Mouse (Mus musculus): ENCODE measurements around the gene Spred3. TPM values are rescaled to one million over a fixed set of nuclear protein-coding genes. Genes with fewer than 3 reads are reported as not detected.
A peak's percentile ranks its signal among the peaks of the same experiment; 100 is the strongest.

Spred3 gene
- polyA plus RNA-seq, 1 experiment from 2014 or later: 4.4 TPM

DNA sequence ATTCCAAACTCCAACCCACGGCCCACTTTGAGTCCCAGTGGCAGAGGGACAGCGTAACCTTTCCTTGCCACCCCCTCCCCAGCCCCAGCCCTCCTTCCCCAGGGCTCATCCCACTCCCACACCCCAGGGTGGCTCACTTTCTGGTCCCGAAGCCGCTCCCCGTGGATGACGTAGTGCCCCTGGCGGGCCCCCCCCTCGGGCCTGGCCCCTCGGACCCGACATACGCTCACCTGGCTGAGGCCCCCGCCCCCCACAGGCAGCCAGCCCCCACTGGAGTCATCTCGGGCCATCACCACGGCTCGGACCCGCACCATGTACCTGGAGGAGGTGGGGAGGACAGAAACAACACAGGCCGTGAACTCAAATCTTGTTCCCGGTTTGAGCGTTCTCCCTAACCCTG, 2.6 kb downstream of the Spred3 start:
- H3K9me3 ChIP-seq: no peaks in the 10 kb centered on the region
- 17% methylated on average over 19 of the region's 19 CpGs for WGBS
- peak overlapping the region; percentile 71; the same call in 1 of the 2 replicates for H3K9ac ChIP-seq
- H3K36me3 ChIP-seq: peaks cover 7% of the 10 kb centered on the region; the same call in 1 of the 2 replicates
- peak overlapping the region; percentile 74; the same call in 1 of the 2 replicates for H3K4me3 ChIP-seq
- H3K4me2 ChIP-seq (replicated peaks): peak overlapping the region; percentile 86
- ATAC-seq (ENCODE audit: low FRiP score, low read depth): no peak
- peaks cover 34% of the 10 kb centered on the region for H3K27me3 ChIP-seq
- no peak overlapping the region for H3K27ac ChIP-seq
- H3K4me1 ChIP-seq: peaks cover 41% of the 10 kb centered on the region

DNA sequence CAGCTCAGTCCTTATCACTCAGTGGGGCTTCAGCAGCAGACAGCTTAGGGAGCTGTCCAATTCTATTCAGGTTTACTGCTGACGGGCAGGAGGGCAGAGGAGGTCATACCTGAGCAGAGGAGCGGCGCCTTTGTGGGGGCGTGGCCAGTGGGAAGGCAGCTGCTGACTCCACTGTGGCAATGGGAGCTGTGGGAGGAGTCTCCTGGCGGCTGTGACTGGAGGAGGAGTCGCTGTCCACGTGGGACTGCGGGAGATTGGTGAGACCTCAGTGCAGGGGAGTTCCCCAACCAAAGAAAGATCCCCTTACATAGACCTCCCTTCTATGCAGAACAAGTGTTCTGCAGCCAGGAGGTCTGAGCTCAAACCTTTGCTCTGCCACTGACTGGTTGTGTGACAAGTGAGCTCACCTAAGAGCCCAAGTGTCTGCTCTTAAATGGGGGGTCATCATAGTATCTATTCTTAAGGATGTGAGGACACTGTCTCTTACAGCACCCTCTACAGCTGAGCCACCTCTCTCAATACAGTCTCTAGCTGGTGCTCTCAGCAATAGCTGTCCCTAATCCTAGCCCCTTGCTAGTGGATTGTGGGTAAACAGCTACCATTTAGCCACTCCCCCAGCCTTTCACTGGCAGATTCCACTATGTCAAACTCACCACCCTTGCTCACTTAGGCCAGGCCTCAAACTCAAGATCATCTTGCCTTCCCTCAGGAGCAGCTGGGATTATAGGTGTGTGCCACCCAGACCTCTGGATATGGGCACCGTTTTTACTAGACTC, 7.3 kb downstream of the Spred3 start:
- Histone ChIP-seq H3K4me2 (replicated peaks) (0 out of 2 replicates have a peak overlapping the region, but pooled peaks have one; percentile 7), H3K4me3 (no peak overlapping the region), H3K36me3 (peaks cover 18% of the 10 kb centered on the region), H3K9ac (no peak overlapping the region), H3K9me3 (no peaks in the 10 kb centered on the region), H3K4me1 (peaks cover 4% of the 10 kb centered on the region), H3K27ac (no peak overlapping the region), H3K27me3 (peaks cover 35% of the 10 kb centered on the region)
- WGBS: 13% methylated on average over 9 of the region's 9 CpGs
- ATAC-seq (ENCODE audit: low FRiP score, low read depth): 0 out of 2 replicates have a peak, but pooled peaks have one; percentile 37

GRCm38 (mm10) chr7:29162294-29162693, 7.9 kb downstream of the Spred3 start:
- 0 out of 2 replicates have a peak overlapping the region, but pooled peaks have one; percentile 7 for H3K4me2 ChIP-seq (replicated peaks)
- WGBS: 76% methylated on average over 5 of the region's 5 CpGs
- ATAC-seq (ENCODE audit: low FRiP score, low read depth): no peak
- H3K4me3 ChIP-seq: no peak overlapping the region
- no peaks in the 10 kb centered on the region for H3K9me3 ChIP-seq
- H3K4me1 ChIP-seq: no peaks in the 10 kb centered on the region
- H3K27ac ChIP-seq: no peak overlapping the region
- H3K9ac ChIP-seq: no peak overlapping the region
- H3K27me3 ChIP-seq: peaks cover 35% of the 10 kb centered on the region
- H3K36me3 ChIP-seq: peaks cover 18% of the 10 kb centered on the region

GRCm38 (mm10) chr7:29158264-29158663, 11.9 kb downstream of the Spred3 start:
- H3K27ac ChIP-seq: no peak overlapping the region
- 0 out of 2 replicates have a peak, but pooled peaks cover 4% of the 10 kb centered on the region for H3K4me1 ChIP-seq
- ATAC-seq (ENCODE audit: low FRiP score, low read depth): no peak
- H3K36me3 ChIP-seq: peaks cover 18% of the 10 kb centered on the region
- H3K27me3 ChIP-seq: peaks cover 32% of the 10 kb centered on the region
- H3K4me3 ChIP-seq: no peak overlapping the region
- H3K9me3 ChIP-seq: no peaks in the 10 kb centered on the region
- no peak overlapping the region for H3K4me2 ChIP-seq (replicated peaks)
- no peak overlapping the region for H3K9ac ChIP-seq
- WGBS: 3% methylated on average over 5 of the region's 5 CpGs

DNA sequence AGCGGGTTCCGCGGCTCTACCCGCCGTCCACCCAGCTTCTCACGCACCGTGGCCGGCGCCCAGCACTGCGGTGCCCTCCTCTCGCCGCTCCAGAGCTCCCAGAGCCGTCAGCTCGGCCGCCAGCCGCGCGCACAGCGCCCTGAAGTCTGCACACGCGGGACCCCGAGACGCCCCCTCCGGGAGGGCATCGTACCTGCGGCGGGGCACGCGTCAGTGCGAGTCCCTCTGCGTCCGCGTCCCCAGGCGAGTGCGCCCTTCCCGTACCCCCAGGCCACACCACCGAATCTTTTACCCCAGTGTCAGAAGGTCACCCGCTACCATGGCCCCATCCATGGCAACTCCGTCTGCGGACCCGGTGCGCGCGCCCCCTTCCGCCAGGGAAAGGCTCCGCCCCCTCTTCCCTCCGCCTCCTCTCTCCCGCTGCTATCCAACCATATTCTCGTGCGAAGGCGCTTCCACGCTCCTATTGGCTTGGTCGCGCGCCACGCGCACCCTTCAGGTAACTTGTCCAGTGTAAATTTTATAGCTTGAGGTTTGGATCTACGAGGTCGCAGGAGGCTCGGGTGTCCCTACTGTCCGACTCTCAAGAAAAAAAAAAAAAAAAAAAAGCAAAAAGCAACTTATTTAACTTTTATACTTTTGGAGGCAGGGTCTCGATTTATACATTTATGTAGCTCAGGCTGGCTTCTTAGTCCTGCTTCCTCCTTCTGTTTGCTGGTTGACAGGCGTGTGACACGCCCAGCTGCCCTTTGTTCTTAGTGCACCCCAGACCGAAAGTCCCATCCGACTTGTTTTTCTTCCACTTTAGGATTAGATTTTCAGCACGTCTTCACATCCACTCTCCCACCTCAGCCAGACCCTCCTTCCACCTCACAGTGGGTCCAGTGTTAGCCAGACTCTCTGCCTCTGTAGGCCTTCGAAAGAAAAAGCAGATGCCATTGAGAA, 14.1 kb downstream of the Spred3 start, which contains the start of gene Fam98c:
TSS of gene Fam98c (minus strand) at position 397 of the 945 bp plus-strand sequence.
- Histone ChIP-seq H3K27ac (peak within 1 kb of the TSS; percentile 83), H3K4me3 (peak within 1 kb of the TSS; percentile 82), H3K9ac (peak within 1 kb of the TSS; percentile 85), H3K36me3 (peaks cover 6% of the 10 kb centered on the region), H3K4me1 (0 out of 2 replicates have a peak, but pooled peaks cover 4% of the 10 kb centered on the region), H3K27me3 (peaks cover 32% of the 10 kb centered on the region), H3K4me2 (replicated peaks) (peak within 1 kb of the TSS; percentile 97), H3K9me3 (no peaks in the 10 kb centered on the region)
- ATAC-seq (ENCODE audit: low FRiP score, low read depth): peak; percentile 79
- 3% methylated on average over 62 of the region's 68 CpGs for WGBS

- no peaks in the 10 kb centered on the region for H3K9me3 ChIP-seq
- H3K27me3 ChIP-seq: peaks cover 31% of the 10 kb centered on the region
- H3K4me1 ChIP-seq: 0 out of 2 replicates have a peak, but pooled peaks cover 4% of the 10 kb centered on the region
- peak overlapping the region; percentile 82 for H3K4me3 ChIP-seq
- WGBS: 7% methylated on average over 36 of the region's 37 CpGs
- peak overlapping the region; percentile 97 for H3K4me2 ChIP-seq (replicated peaks)
- peak; percentile 86 for ATAC-seq (ENCODE audit: low FRiP score, low read depth)
- H3K9ac ChIP-seq: peak overlapping the region; percentile 85
- peaks cover 4% of the 10 kb centered on the region for H3K36me3 ChIP-seq
- H3K27ac ChIP-seq: peak overlapping the region; percentile 83
Measured at GRCm38 (mm10) chr7:29155196-29155837, 14.9 kb downstream of the Spred3 start.

DNA sequence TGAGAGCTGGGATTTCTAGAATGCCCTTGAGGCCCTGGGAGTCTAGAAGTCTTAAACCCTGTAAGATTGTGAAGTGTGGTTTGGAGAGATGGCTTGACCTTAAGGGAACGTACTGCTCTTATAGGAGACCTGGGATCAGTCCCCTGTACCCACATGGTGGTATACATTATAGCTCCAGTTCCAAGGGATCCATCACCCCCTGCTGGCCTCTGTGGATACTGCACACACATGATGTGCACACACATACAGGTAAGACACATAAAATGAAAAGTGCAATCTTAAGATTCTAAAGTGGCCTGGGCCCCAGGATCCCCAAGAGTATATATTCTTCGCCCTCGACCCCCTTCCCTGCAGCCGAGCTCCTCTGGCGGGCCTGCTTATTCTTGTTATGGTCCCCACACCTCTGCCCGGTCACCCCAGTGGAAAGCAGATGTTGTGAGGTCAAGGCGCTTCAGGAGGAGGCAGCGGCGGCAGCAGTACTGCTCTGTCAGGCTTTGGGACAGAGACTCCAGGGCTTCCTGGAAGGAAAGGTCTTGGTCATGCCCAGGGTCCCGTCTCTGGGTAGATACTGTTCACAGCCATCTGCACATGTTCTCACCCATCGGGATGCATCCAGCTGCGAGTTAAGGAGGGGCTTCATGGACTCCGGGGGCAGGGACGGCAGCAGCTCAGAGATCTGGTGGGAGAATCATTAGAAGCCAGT, 16.0 kb downstream of the Spred3 start:
- 0 out of 2 replicates have a peak, but pooled peaks cover 4% of the 10 kb centered on the region for H3K4me1 ChIP-seq
- peaks cover 4% of the 10 kb centered on the region for H3K36me3 ChIP-seq
- peaks cover 20% of the 10 kb centered on the region for H3K27me3 ChIP-seq
- no peaks in the 10 kb centered on the region for H3K9me3 ChIP-seq
- WGBS: 96% methylated on average over 14 of the region's 14 CpGs
- H3K4me2 ChIP-seq (replicated peaks): no peak overlapping the region
- H3K9ac ChIP-seq: no peak overlapping the region
- H3K4me3 ChIP-seq: no peak overlapping the region
- H3K27ac ChIP-seq: no peak overlapping the region
- ATAC-seq (ENCODE audit: low FRiP score, low read depth): no peak

DNA sequence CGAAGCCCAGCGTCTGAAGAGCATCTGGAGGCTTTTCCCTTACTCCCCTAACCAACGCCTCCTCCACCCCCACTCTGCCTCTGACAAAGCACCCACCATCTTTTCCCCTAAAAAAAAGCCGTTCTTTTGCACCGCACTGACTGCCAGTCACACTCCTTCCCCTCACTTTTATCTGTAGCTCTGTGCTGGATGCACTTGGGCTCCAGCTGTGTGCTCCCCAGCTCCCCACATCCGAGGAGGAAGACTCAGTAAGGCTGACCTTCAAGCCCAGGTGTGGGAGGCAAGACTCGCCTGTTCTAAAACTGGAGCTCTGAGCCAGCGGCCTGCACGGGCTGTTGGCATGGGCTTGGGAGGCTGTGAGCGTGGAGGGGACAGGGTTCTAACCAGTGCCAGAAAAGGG, 18.7 kb downstream of the Spred3 start:
- Histone ChIP-seq H3K9ac (0 out of 2 replicates have a peak overlapping the region, but pooled peaks have one; percentile 31), H3K4me2 (replicated peaks) (no peak overlapping the region), H3K36me3 (peaks cover 4% of the 10 kb centered on the region), H3K4me3 (no peak overlapping the region), H3K27ac (no peak overlapping the region), H3K27me3 (no peaks in the 10 kb centered on the region), H3K4me1 (0 out of 2 replicates have a peak, but pooled peaks cover 4% of the 10 kb centered on the region), H3K9me3 (no peaks in the 10 kb centered on the region)
- WGBS: 63% methylated on average over 10 of the region's 10 CpGs
- no peak for ATAC-seq (ENCODE audit: low FRiP score, low read depth)

GRCm38 (mm10) chr7:29148771-29149170, 21.4 kb downstream of the Spred3 start:
- Histone ChIP-seq H3K4me2 (replicated peaks) (no peak overlapping the region), H3K4me3 (no peak overlapping the region), H3K9me3 (no peaks in the 10 kb centered on the region), H3K27me3 (no peaks in the 10 kb centered on the region), H3K36me3 (no peaks in the 10 kb centered on the region), H3K9ac (no peak overlapping the region), H3K4me1 (no peaks in the 10 kb centered on the region), H3K27ac (no peak overlapping the region)
- ATAC-seq (ENCODE audit: low FRiP score, low read depth): no peak
- WGBS: 91% methylated on average over 15 of the region's 15 CpGs

DNA sequence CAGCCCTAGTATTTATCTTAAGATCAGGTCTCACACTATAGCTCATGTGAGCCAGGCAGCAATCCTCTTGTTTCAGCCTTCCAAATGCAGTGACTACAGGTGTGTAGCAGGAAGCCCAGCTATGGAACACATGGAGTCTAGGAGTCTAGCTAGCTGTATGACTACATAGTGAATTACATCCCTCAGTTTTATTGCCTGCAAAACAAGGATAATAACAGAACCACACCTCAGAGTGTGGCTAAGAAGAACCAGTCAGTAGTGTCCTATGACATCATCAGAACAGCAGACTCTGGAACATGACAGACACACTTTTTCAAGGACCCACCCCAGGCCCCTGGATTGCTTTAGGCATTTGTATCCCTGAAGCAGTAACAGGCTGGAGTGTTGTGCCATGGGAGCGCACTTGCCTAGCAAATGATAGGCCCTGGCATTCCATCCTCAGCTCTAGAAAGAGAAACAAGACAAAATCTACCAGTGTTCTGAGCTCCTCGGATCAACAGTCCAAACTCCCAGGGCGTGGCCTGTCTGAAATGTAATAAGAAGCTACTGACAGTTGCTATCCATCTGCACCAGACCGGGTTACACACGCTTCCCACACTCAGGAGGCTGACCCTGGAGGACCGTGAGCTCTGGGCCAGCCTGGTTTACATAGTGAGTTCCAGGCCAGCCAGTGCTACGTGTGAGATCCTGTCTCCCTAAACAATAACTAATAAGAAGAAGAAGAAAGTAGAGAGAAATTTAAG, 23.4 kb downstream of the Spred3 start:
- no peaks in the 10 kb centered on the region for H3K9me3 ChIP-seq
- no peak overlapping the region for H3K4me2 ChIP-seq (replicated peaks)
- WGBS: 87% methylated on average over 7 of the region's 7 CpGs
- ATAC-seq (ENCODE audit: low FRiP score, low read depth): no peak
- no peaks in the 10 kb centered on the region for H3K4me1 ChIP-seq
- H3K4me3 ChIP-seq: no peak overlapping the region
- no peak overlapping the region for H3K27ac ChIP-seq
- H3K36me3 ChIP-seq: no peaks in the 10 kb centered on the region
- H3K9ac ChIP-seq: no peak overlapping the region
- H3K27me3 ChIP-seq: no peaks in the 10 kb centered on the region
